Mouse (Mus musculus): ENCODE data around the gene Gm28168.
"Not testable (repeated sequence)": the region's sequence is repeated elsewhere in the genome, so short reads cannot be mapped to it uniquely, and the experiment has no call there.

Gm28168 gene

DNA sequence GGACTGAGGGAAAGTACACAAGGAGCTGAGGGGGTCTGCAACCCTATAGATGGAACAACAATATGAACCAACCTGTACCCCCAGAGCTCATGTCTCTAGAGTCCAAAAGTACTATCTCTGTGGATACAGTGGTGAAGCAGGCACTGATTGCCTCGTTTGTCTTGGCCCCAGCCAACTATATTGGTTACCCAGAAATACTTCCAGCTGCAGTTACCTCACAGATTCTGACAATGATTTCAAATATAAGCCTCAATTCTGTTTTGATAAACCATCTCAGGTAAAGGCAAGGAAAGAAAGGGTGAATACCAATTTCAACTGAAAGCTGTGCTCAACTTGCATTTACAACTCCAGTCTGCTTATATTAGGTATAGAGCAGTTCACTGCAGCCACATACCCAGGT is at the start of gene Gm28168:
Gm28168 (plus strand) TSS at position 301 of the 400 bp plus-strand sequence.
- not testable (repeated sequence) for DNase-seq (ENCODE audit: low spot score)

DNA sequence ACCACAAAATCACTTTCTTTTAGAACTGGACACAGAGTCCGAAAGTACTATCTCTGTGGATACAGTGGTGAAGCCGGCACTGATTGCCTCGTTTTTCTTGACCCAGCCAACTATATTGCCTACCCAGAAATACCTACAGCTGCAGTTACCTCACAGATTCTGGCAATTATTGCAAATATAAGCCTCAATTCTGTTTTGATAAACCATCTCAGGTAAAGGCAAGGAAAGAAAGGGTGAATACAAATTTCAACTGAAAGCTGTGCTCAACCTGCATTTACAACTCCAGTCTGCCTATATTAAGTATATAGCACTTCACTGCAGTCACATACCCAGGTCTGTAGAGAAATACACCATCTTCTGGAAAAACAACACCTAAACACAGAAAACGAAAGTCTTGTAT is 37.8 kb downstream of the Gm28168 start, which contains the start of gene Gm7145:
Gm7145 (plus strand) TSS at position 301 of the 400 bp plus-strand sequence.
- DNase-seq (ENCODE audit: low spot score): no peak
